Mouse (Mus musculus): Measurements from ENCODE around the gene Cdc14b. TPM values are rescaled to one million over a fixed set of nuclear protein-coding genes. Genes with fewer than 3 reads are reported as not detected.

Gene Cdc14b
- total RNA-seq, 2 experiments from 2014 or later = 5.9 to 7.5 TPM

GRCm38 (mm10) chr13:64178746-64179652 is 96.1 kb downstream of the Cdc14b start:
- DNase-seq (ENCODE audit: low spot score) = no peak

- DNase-seq (ENCODE audit: low spot score) = no peak
Observed at GRCm38 (mm10) chr13:64178000-64178399, 97.1 kb downstream of the Cdc14b start.

- no peak for DNase-seq (ENCODE audit: low spot score)
Observed at GRCm38 (mm10) chr13:64169746-64170145, 105.3 kb downstream of the Cdc14b start.

- no peak for DNase-seq (ENCODE audit: low spot score)
Observed at GRCm38 (mm10) chr13:64163147-64163715, 111.9 kb downstream of the Cdc14b start.

- DNase-seq (ENCODE audit: low spot score) = no peak
Observed at GRCm38 (mm10) chr13:64162626-64163025, 112.5 kb downstream of the Cdc14b start.

- DNase-seq (ENCODE audit: low spot score) = no peak
Observed at GRCm38 (mm10) chr13:64161916-64162611, 113.0 kb downstream of the Cdc14b start.

GRCm38 (mm10) chr13:64161548-64161915 is 113.6 kb downstream of the Cdc14b start, which contains the start of gene Habp4:
Habp4 (plus strand) TSS chr13:64161824.
- peak; percentile 99 for DNase-seq (ENCODE audit: low spot score)

GRCm38 (mm10) chr13:64156966-64157365 is 118.1 kb downstream of the Cdc14b start:
- DNase-seq (ENCODE audit: low spot score) = no peak

- no peak for DNase-seq (ENCODE audit: low spot score)
Observed at GRCm38 (mm10) chr13:64155171-64155571, 119.9 kb downstream of the Cdc14b start.

- no peak for DNase-seq (ENCODE audit: low spot score)
Observed at GRCm38 (mm10) chr13:64154651-64155050, 120.4 kb downstream of the Cdc14b start.

GRCm38 (mm10) chr13:64153751-64154267 is 121.3 kb downstream of the Cdc14b start:
- peak; percentile 50 for DNase-seq (ENCODE audit: low spot score)

GRCm38 (mm10) chr13:64153083-64153682 is 121.9 kb downstream of the Cdc14b start, which contains the start of gene Zfp367:
Zfp367 (minus strand) TSS chr13:64153202.
- DNase-seq (ENCODE audit: low spot score) = peak; percentile 98

- DNase-seq (ENCODE audit: low spot score) = no peak
Observed at GRCm38 (mm10) chr13:64152671-64153082, 122.4 kb downstream of the Cdc14b start.

GRCm38 (mm10) chr13:64152241-64152669 is 122.8 kb downstream of the Cdc14b start:
- DNase-seq (ENCODE audit: low spot score) = peak; percentile 86

- no peak for DNase-seq (ENCODE audit: low spot score)
Observed at GRCm38 (mm10) chr13:64150121-64150520, 125.0 kb downstream of the Cdc14b start.

Other genes with a start within 250 kb of the Cdc14b start
- not detected for gene Hsd17b3, start 186.1 kb downstream of the Cdc14b start, total RNA-seq (2021)
- under 1 TPM; 0.50 to 0.66 TPM for gene Slc35d2, start 145.9 kb downstream of the Cdc14b start, total RNA-seq (2021)
- 10 to 100 TPM; 33.2 to 34.5 TPM for gene Zfp367, start 122.1 kb downstream of the Cdc14b start, total RNA-seq (2021)
- gene Habp4, start 113.5 kb downstream of the Cdc14b start, total RNA-seq (2021) = 10 to 100 TPM; 25.1 to 28.4 TPM
- 10 to 100 TPM; 47.3 to 51.5 TPM for gene Aaed1, start 37.4 kb upstream of the Cdc14b start, total RNA-seq (2021)
- gene Ctsl, start 95.6 kb upstream of the Cdc14b start, total RNA-seq (2021) = 100 to 1,000 TPM; 121 to 124 TPM
- gene Cdk20, start 157.0 kb upstream of the Cdc14b start, total RNA-seq (2021) = 1 to 10 TPM; 3.1 to 3.3 TPM
- under 1 TPM; 0.62 to 0.71 TPM for gene Fam240b, start 222.5 kb upstream of the Cdc14b start, total RNA-seq (2021)